Mouse (Mus musculus) kidney, adult 8-10 months (tissue): ENCODE measurements at regions not wholly inside any gene's neighbourhood (a gene's known extent, or its start where the extent isn't known, plus 50 kb on each side); places are given as distances from the start of the nearest gene placed in this dataset.

Experiments
- DNase-seq, 2 experiments: peaks; one replicate each; pipeline ENCODE4 v3.0.0; 2022

DNA sequence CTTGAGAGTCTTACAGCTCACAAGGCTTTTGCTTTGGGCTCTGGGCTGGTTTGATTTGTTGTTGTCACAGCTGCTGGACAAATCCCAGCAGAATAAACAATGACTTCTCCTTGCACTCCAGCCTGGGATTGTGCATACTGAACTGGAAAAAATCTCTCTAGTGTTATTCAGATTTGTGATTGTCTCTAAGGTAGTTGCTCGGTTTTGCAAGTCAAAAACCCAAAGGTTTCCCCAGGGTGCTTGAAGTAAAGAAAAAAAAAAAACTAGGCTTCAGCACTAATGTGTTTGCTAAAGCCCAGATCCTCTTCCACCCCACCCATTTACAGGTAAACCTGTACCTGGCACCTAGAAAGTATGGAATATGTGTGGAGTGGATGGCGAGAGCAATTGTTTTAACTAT lies 149.5 kb upstream of the Spef2 start:
- no peak for DNase-seq

GRCm38 (mm10) chr15:9893146-9893545 lies 144.5 kb upstream of the Spef2 start:
- DNase-seq, result no peak

- DNase-seq, result no peak
Observed at GRCm38 (mm10) chr15:9892208-9892607, 143.5 kb upstream of the Spef2 start.

- DNase-seq, result no peak
Observed at GRCm38 (mm10) chr15:9891446-9891845, 142.8 kb upstream of the Spef2 start.

GRCm38 (mm10) chr15:9875776-9876175 lies 127.1 kb upstream of the Spef2 start:
- DNase-seq, result no peak

GRCm38 (mm10) chr15:9870126-9870525 lies 121.5 kb upstream of the Spef2 start:
- DNase-seq, result no peak

DNA sequence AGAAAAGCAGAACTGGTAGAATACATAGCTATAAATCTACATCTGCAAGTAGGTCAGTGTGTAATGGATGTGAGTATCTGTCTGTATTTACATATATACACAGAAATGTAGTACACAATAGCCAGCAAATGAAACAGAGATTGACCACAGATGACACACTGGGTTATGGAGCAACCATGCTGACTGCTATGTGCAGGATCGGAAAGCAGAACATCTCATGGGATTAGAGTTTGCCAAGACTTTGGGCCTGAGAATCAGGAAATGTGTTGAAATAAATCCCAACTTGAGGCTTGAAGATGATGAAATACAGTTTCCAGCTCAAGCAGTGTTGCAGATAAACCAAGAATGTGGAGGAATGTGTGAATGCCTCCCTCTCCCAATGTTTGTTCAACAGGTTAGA lies 116.1 kb upstream of the Spef2 start:
- peak in 1 of 2 experiments; percentile 2 for DNase-seq

- DNase-seq, result no peak
Observed at GRCm38 (mm10) chr15:9861825-9862224, 113.2 kb upstream of the Spef2 start.

DNA sequence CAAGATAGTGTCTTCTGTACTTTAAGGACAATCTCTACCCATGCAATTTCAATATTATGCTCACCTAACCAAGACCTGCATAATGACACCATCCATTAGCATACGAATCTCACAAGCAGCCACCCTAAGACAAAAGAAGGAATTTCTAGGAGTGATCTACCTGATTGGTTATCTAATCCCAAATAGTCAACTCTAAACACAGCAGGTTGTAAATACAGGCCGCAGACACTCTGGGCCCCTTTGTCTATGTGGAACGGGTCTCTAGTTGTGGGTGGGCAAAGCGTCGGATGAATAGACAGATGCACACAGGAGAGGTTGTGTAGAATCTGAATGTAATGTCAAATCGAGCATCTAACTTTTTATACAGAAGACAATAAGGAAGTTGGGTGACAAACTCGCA lies 91.0 kb upstream of the Spef2 start:
- no peak for DNase-seq

- no peak for DNase-seq
Observed at GRCm38 (mm10) chr15:9835096-9835495, 86.4 kb upstream of the Spef2 start.

- DNase-seq, result no peak
Observed at GRCm38 (mm10) chr15:9804469-9804868, 55.8 kb upstream of the Spef2 start.
